Mouse (Mus musculus) C2C12 (cell line): ENCODE data around the gene Syne1. TPM values are rescaled to one million over a fixed set of nuclear protein-coding genes. Genes with fewer than 3 reads are reported as not detected.

Source experiments
- H3K27me3 ChIP-seq: one replicate; pipeline ENCODE4 v1.6.1; 2011; ENCODE audit not compliant: control insufficient read depth, insufficient read depth, insufficient read length
- H3K36me3 ChIP-seq: one replicate; pipeline ENCODE4 v1.6.1; 2011; ENCODE audit not compliant: control insufficient read depth, insufficient read depth
- H3K4me3 ChIP-seq: one replicate; pipeline ENCODE4 v1.5.1; 2011; ENCODE audit warnings: mild to moderate bottlenecking, control low read depth; ENCODE audit not compliant: poor library complexity, insufficient read depth, severe bottlenecking
- H3K79me2 ChIP-seq: one replicate; pipeline ENCODE4 v1.6.1; 2011; ENCODE audit not compliant: control insufficient read depth, insufficient read depth
- H3K79me3 ChIP-seq: one replicate; pipeline ENCODE4 v1.6.1; 2011; ENCODE audit warnings: low read depth, control low read depth
- H3ac ChIP-seq: one replicate; pipeline ENCODE3; 2011; ENCODE audit warnings: low read depth; ENCODE audit not compliant: control insufficient read depth, insufficient read length
- CEBPB ChIP-seq: IDR thresholded peaks from one replicate; pipeline ENCODE4 v1.6.1; 2011; ENCODE audit warnings: low read depth, mild to moderate bottlenecking, control low read depth, moderate library complexity
- CTCF ChIP-seq: IDR thresholded peaks from one replicate; pipeline ENCODE4 v1.5.1; 2011; ENCODE audit not compliant: control insufficient read depth, insufficient read depth, insufficient read length
- FOSL1 ChIP-seq: IDR thresholded peaks from one replicate; pipeline ENCODE4 v1.8.0; 2011; ENCODE audit warnings: mild to moderate bottlenecking, low read length; ENCODE audit not compliant: poor library complexity, insufficient read depth, severe bottlenecking
- MAX ChIP-seq: IDR thresholded peaks from one replicate; pipeline ENCODE4 v1.6.1; 2011; ENCODE audit warnings: mild to moderate bottlenecking, control low read depth
- MYOD1 ChIP-seq: IDR thresholded peaks from one replicate; pipeline ENCODE4 v1.6.1; 2011; ENCODE audit warnings: low read depth; ENCODE audit not compliant: control insufficient read depth, insufficient read length
- MYOG ChIP-seq: IDR thresholded peaks from one replicate; pipeline ENCODE4 v1.6.1; 2011; ENCODE audit not compliant: control insufficient read depth, insufficient read length; ENCODE audit errors: extremely low read depth
- USF1 ChIP-seq: IDR thresholded peaks from one replicate; pipeline ENCODE4 v1.6.1; 2011; ENCODE audit warnings: low read depth, mild to moderate bottlenecking, control low read depth, moderate library complexity
- polyA plus RNA-seq: library from polyadenylated mRNA; unstranded; fragments of >200 nt; fragmentation: generic; extraction: Trizol; gene quantifications from one replicate; pipeline ENCODE4 v1.2.1, GENCODE M21; 2012; ENCODE audit warnings: missing spikeins

The Syne1 gene
- polyA plus RNA-seq, 1 experiment, result 4.1 TPM

DNA sequence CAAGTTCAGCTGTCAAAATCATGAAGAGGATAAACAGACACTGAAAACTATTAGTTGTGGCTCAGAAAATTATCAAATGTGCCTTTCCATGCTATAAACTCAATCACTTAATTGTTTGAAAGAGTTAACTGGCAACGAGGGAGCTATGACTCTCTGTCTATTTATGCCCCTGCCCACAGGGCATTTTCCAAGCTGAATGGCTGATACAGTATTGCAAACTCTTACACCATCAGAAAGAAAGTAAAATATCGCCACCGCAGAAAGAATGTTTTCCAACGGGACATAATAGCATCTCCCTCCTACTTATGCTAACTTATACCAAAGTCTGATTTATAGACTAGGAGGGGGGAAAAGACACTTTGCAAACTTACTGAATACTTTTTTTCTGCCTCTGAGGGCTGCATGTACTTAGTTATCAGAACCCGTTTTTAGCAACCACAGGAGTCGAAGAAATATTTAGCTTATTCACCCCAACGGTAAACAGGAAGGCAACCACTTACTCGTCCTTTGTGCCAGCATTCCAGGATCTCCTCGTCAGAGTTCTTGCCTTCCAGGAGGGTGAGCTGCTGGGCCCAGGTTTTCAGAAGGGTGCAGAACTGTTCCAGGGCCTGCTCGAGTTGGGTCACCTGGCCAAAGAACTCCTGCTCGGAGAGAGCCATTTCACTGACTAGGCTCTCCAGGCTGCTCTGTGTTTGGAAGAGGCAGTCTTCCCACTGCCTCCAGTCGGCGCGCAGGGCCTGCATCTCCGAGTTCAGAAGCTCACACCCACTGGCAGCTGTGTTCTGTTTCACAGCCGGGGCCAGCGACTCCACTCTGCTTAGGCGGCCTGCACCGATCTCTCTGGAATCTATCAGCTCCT lies 262.3 kb downstream of the Syne1 start:
- Histone ChIP-seq H3K79me2 (no peaks in the 10 kb centered on the region), H3K4me3 (peak overlapping the region; percentile 26), H3K36me3 (no peaks in the 10 kb centered on the region), H3K79me3 (no peaks in the 10 kb centered on the region), H3ac (peak overlapping the region; percentile 49), H3K27me3 (no peaks in the 10 kb centered on the region)
- TF ChIP-seq CTCF (no peak), MAX (no peak), USF1 (no peak), MYOD1 (no peak), CEBPB (peak; percentile 40), FOSL1 (no peak)

DNA sequence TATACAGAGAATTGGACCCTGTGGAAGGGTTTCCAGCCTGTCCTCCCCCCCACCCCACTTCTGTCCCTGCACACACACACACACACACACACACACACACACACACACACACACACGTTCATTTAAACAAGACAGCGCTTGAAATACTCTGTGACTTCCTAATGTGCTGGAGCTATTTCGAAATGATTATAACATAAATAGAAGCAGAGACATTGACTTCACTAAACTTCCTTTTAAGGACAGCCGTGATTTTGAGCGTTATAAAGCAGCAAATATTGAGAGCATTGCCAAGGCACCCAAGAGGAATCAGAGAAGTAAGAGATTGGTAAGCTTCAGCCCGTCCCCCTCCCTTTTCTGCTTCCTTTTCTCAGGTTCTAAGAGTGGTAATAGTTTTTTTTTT lies 263.0 kb downstream of the Syne1 start:
- Histone ChIP-seq H3K36me3 (no peaks in the 10 kb centered on the region), H3K79me2 (no peaks in the 10 kb centered on the region), H3ac (no peak overlapping the region), H3K79me3 (no peaks in the 10 kb centered on the region), H3K27me3 (no peaks in the 10 kb centered on the region), H3K4me3 (peak overlapping the region; percentile 15)
- no peak for TF ChIP-seq MYOD1
- no peak for TF ChIP-seq CEBPB
- no peak for TF ChIP-seq USF1

DNA sequence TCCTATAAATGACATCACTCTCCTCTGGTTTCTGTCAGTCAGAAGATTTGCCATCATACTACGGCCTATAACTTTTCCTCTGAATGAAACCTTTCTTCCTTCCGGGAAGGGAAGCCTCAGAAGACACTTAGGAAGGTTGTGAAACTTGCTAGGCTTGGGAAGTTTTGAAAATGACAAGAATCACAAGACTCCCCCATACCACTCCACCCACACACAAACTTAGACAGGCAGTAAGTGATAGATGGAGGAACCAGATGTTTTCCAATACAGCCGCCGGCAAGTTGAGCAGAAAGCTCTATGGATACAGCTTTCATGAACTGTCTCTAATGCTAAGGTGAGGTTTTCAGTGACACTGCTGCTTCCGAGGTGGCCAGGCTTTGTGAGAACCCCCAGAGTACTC lies 275.5 kb downstream of the Syne1 start:
- no peak overlapping the region for H3K4me3 ChIP-seq
- H3K79me3 ChIP-seq, result no peaks in the 10 kb centered on the region
- no peaks in the 10 kb centered on the region for H3K36me3 ChIP-seq
- no peak overlapping the region for H3ac ChIP-seq
- no peaks in the 10 kb centered on the region for H3K79me2 ChIP-seq
- TF ChIP-seq MAX, result no peak
- TF ChIP-seq CEBPB, result no peak
- TF ChIP-seq FOSL1, result no peak
- no peak for TF ChIP-seq USF1
- TF ChIP-seq MYOG, result no peak
- TF ChIP-seq CTCF, result no peak
- no peak for TF ChIP-seq MYOD1
- no peaks in the 10 kb centered on the region for H3K27me3 ChIP-seq

DNA sequence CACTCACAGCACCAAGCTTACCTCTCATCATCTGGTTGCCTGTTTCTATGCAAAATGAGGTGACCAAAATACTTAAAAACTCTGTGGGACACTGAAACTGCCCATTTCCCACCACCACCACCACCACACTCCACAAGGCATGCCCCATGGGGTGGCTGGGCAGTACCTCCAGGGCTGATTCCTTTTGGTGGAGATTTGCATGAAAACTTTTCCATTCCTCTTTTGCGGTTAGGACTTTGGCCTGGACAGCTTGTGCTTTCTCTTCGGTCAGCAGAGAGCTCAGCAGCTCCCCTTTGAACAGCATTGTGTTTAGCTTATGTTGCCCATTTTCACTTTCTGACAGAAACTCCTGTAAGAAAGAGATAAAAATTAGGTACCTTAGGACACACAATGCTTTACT lies 280.6 kb downstream of the Syne1 start:
- TF ChIP-seq USF1, result no peak
- TF ChIP-seq MYOG, result no peak
- no peak for TF ChIP-seq CEBPB
- no peak for TF ChIP-seq FOSL1
- no peak for TF ChIP-seq MAX
- TF ChIP-seq MYOD1, result no peak
- TF ChIP-seq CTCF, result no peak
- H3K79me2 ChIP-seq, result no peaks in the 10 kb centered on the region
- no peaks in the 10 kb centered on the region for H3K27me3 ChIP-seq
- no peaks in the 10 kb centered on the region for H3K36me3 ChIP-seq
- no peak overlapping the region for H3ac ChIP-seq
- H3K4me3 ChIP-seq, result no peak overlapping the region
- no peaks in the 10 kb centered on the region for H3K79me3 ChIP-seq

DNA sequence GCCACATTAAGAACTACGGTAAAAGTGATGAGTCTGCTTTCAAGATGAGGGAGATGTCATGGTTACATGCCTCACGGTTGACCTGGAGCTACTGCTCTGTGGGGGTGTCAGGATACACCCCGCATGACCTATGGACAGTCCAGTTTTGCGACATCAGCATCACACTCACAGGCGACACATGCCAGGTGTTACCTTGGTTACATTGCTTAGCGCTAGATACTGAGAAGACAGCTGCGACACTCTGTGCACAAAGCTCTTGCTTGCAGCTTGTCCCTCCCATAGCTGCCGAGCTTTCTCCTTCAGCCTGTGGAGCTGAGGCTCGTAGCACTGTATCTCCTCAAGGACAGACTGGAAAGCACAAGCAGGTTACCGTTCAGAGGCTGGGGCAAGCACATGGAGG lies 286.9 kb downstream of the Syne1 start:
- Histone ChIP-seq H3K36me3 (no peaks in the 10 kb centered on the region), H3ac (no peak overlapping the region), H3K79me2 (no peaks in the 10 kb centered on the region), H3K79me3 (no peaks in the 10 kb centered on the region), H3K4me3 (no peak overlapping the region), H3K27me3 (no peaks in the 10 kb centered on the region)
- TF ChIP-seq MAX (no peak), CTCF (no peak), MYOD1 (no peak), MYOG (no peak), FOSL1 (no peak), USF1 (no peak), CEBPB (no peak)

DNA sequence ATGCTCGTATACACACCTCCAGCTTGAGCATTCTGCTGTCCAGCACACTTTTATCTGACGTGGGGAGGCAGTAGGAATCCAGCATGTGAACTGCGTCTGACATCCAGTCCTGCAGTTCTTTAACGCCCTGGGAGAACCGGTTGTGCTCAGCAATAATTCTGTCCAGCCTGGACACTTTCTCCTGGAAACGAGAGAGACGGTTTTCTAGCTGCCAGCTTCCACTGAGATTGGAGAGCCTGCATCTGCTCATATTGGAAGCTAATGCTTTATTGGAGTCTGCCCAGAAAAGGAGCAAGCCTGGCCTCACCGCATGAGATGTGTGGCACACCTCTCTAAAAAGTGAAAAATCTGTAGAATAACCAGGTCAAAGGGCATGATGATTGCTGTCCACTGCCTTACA lies 288.6 kb downstream of the Syne1 start:
- Histone ChIP-seq H3K79me2 (no peaks in the 10 kb centered on the region), H3K27me3 (no peaks in the 10 kb centered on the region), H3ac (no peak overlapping the region), H3K79me3 (no peaks in the 10 kb centered on the region), H3K4me3 (no peak overlapping the region), H3K36me3 (no peaks in the 10 kb centered on the region)
- TF ChIP-seq MYOG, result no peak
- TF ChIP-seq FOSL1, result no peak
- no peak for TF ChIP-seq MYOD1
- TF ChIP-seq USF1, result no peak
